Mouse (Mus musculus) right cerebral cortex, postnatal 10 days (tissue): ENCODE results near the gene Taar7a.

Source experiments
- DNase-seq, 2 experiments: peaks; one replicate each; pipeline ENCODE4 v3.0.0; 2021; ENCODE audit warnings: low spot score in 2 of 2

The Taar7a gene

GRCm38 (mm10) chr10:23948026-23948425 lies 45.3 kb downstream of the Taar7a start:
- DNase-seq: no peak

GRCm38 (mm10) chr10:23942465-23942864 lies 50.8 kb downstream of the Taar7a start:
- DNase-seq: no peak
